Mouse (Mus musculus): ENCODE data around the gene 4931409K22Rik.

4931409K22Rik gene

GRCm38 (mm10) chr5:24556709-24557108, at the start of gene 4931409K22Rik:
Gene 4931409K22Rik (minus strand): TSS chr5:24556809.
- DNase-seq = no peak

GRCm38 (mm10) chr5:24605980-24606665, 49.5 kb upstream of the 4931409K22Rik start:
- DNase-seq = no peak

GRCm38 (mm10) chr5:24605321-24605979, 48.8 kb upstream of the 4931409K22Rik start:
- no peak for DNase-seq

- peak; percentile 94 for DNase-seq
Observed at GRCm38 (mm10) chr5:24604656-24605100, 48.1 kb upstream of the 4931409K22Rik start.

GRCm38 (mm10) chr5:24604080-24604655, 47.6 kb upstream of the 4931409K22Rik start:
- DNase-seq = no peak

GRCm38 (mm10) chr5:24603431-24604010, 46.9 kb upstream of the 4931409K22Rik start:
- DNase-seq = no peak

GRCm38 (mm10) chr5:24602751-24603343, 46.2 kb upstream of the 4931409K22Rik start:
- DNase-seq = peak; percentile 93

- peak; percentile 90 for DNase-seq
Observed at GRCm38 (mm10) chr5:24601911-24602750, 45.5 kb upstream of the 4931409K22Rik start.

GRCm38 (mm10) chr5:24601071-24601835, 44.6 kb upstream of the 4931409K22Rik start:
- DNase-seq = peak; percentile 51

GRCm38 (mm10) chr5:24600236-24600635, 43.6 kb upstream of the 4931409K22Rik start:
- DNase-seq = no peak

GRCm38 (mm10) chr5:24599137-24599536, 42.5 kb upstream of the 4931409K22Rik start:
- DNase-seq = no peak

- DNase-seq = peak; percentile 79
Observed at GRCm38 (mm10) chr5:24598570-24599006, 42.0 kb upstream of the 4931409K22Rik start.

- no peak for DNase-seq
Observed at GRCm38 (mm10) chr5:24597901-24598569, 41.4 kb upstream of the 4931409K22Rik start.

- peak; percentile 88 for DNase-seq
Observed at GRCm38 (mm10) chr5:24597221-24597728, 40.7 kb upstream of the 4931409K22Rik start.

GRCm38 (mm10) chr5:24596519-24597171, 40.0 kb upstream of the 4931409K22Rik start:
- DNase-seq = no peak

GRCm38 (mm10) chr5:24595786-24596380, 39.3 kb upstream of the 4931409K22Rik start:
- no peak for DNase-seq

GRCm38 (mm10) chr5:24595261-24595660, 38.7 kb upstream of the 4931409K22Rik start:
- no peak for DNase-seq

GRCm38 (mm10) chr5:24594346-24594745, 37.7 kb upstream of the 4931409K22Rik start:
- DNase-seq = no peak

- no peak for DNase-seq
Observed at GRCm38 (mm10) chr5:24593928-24594327, 37.3 kb upstream of the 4931409K22Rik start.

Data from kidney, postnatal 14 days (tissue).